In genomic region chr6:71907702-71908235, GRCm38 (mm10) we compare ENCODE assay signal across 7 mouse cellular contexts. TPM values are rescaled to one million over a fixed set of nuclear protein-coding genes. Genes with fewer than 3 reads are reported as not detected.
A peak's percentile ranks its signal among the peaks of the same experiment; 100 is the strongest.
DNase-seq lines count a peak whose midpoint lies in the region; ATAC-seq and TF ChIP-seq lines count a peak whose summit lies in the region.

No protein-coding gene starts in this region.

- no peak for DNase-seq in spleen, adult 2 months (ENCODE audit: low read depth in 1 of 2, low spot score in 2 of 2)
- DNase-seq in spleen, adult 12 weeks (ENCODE audit: low spot score): no peak
- peak; percentile 37 for DNase-seq in liver
- DNase-seq in right cerebral cortex, adult 2 months (ENCODE audit: low spot score in 2 of 2): no peak
- DNase-seq in right cerebral cortex, postnatal 10 days (ENCODE audit: low spot score in 2 of 2): no peak

- H3K27ac ChIP-seq in spleen, adult 2 months (ENCODE audit: insufficient read depth, low read length): no peak overlapping the region
- H3K27ac ChIP-seq in embryonic facial prominence, embryonic 15.5 days (replicated peaks): no peak overlapping the region

- no peak for TF ChIP-seq CTCF in spleen, adult 2 months (IDR thresholded peaks at IDR 0.05; ENCODE audit: extremely low read depth, insufficient read depth, insufficient read length, insufficient replicate concordance)

- 8% methylated on average over 4 of the region's 4 CpGs for whole genome bisulfite sequencing in spleen, adult 2 months
- 4% methylated on average over 4 of the region's 4 CpGs for WGBS in embryonic facial prominence, embryonic 15.5 days

- no peaks in the 10 kb centered on the region for H3K9me3 ChIP-seq in embryonic facial prominence, embryonic 15.5 days (replicated peaks)

- ATAC-seq in embryonic facial prominence, embryonic 15.5 days (ENCODE audit: insufficient number of reproducible peaks, low FRiP score, low TSS enrichment, low read depth): no peak
- ATAC-seq in frontal cortex, adult (ENCODE audit: low TSS enrichment): no peak

- H3K27me3 ChIP-seq in spleen, adult 2 months (ENCODE audit: control insufficient read depth, insufficient read depth, low read length): no peaks in the 10 kb centered on the region
- no peaks in the 10 kb centered on the region for H3K27me3 ChIP-seq in embryonic facial prominence, embryonic 15.5 days

- H3K4me2 ChIP-seq in embryonic facial prominence, embryonic 15.5 days (replicated peaks): peak overlapping the region; percentile 65

- no peak for TF ChIP-seq POLR2A in spleen, adult 2 months (IDR thresholded peaks at IDR 0.05; ENCODE audit: low read depth, low read length)

- H3K36me3 ChIP-seq in spleen, adult 2 months (ENCODE audit: control insufficient read depth, insufficient read depth, low read length): peaks cover 7% of the 10 kb centered on the region
- peaks cover 32% of the 10 kb centered on the region for H3K36me3 ChIP-seq in embryonic facial prominence, embryonic 15.5 days

- H3K4me1 ChIP-seq in spleen, adult 2 months (ENCODE audit: control insufficient read depth, insufficient read depth, insufficient read length): no peaks in the 10 kb centered on the region; the same call in 1 of the 2 replicates
- peaks cover 3% of the 10 kb centered on the region for H3K4me1 ChIP-seq in embryonic facial prominence, embryonic 15.5 days

- peak overlapping the region; percentile 49 for H3K9ac ChIP-seq in embryonic facial prominence, embryonic 15.5 days

- peak overlapping the region; percentile 98; the same call in 1 of the 2 replicates for H3K4me3 ChIP-seq in spleen, adult 2 months (ENCODE audit: extremely low read depth, insufficient read depth, insufficient read length)
- peak overlapping the region; percentile 85 for H3K4me3 ChIP-seq in embryonic facial prominence, embryonic 15.5 days (replicated peaks)

RNA-seq across cellular contexts. Expression of gene Ptcd3, which starts 0.8 kb away (rescaled TPM):
- 6.6 and 8.9 TPM in 2 replicates for polyA plus RNA-seq in spleen, adult 2 months (2012; rRNA removed)
- 81.6 and 86.1 TPM in 2 replicates for polyA plus RNA-seq in embryonic facial prominence, embryonic 15.5 days (2015; fragmentation: Nextera tagmentation; extraction: Ambion mirVana)

RNA-seq across cellular contexts. Expression of gene Polr1a, which starts 1.1 kb away (rescaled TPM):
- polyA plus RNA-seq in spleen, adult 2 months (2012; rRNA removed): 16.3 TPM in 2 replicates
- polyA plus RNA-seq in embryonic facial prominence, embryonic 15.5 days (2015; fragmentation: Nextera tagmentation; extraction: Ambion mirVana): 29.3 and 30.1 TPM in 2 replicates
